Mouse (Mus musculus) embryonic stem cell, embryonic (primary cell): ENCODE data around the gene Supt7l.

Experiments used
- CTCF ChIA-PET, 4 experiments: fragments of 300-600 bp in 2 of 4; fragments of 350-600 bp in 2 of 4; sonication (Branson Sonifier 250); formaldehyde crosslinking; loops; one replicate each; lab custom pipeline; 2022; ENCODE audit warnings: inconsistent platforms in 2 of 4; lab: Charles Lee
- POLR2A ChIA-PET, 4 experiments: fragments of 300-600 bp in 2 of 4; fragments of 350-600 bp in 2 of 4; sonication (Branson Sonifier 250); formaldehyde crosslinking; loops; one replicate each; lab custom pipeline; 2022; ENCODE audit warnings: antibody characterized with exemption in 4 of 4, inconsistent platforms in 1 of 4; lab: Charles Lee

Supt7l gene

GRCm38 (mm10) chr5:31526354-31527116 is 1.1 kb downstream of the Supt7l start, which contains the start of gene Slc4a1ap:
Gene Slc4a1ap (plus strand): TSS chr5:31526995.
- POLR2A ChIA-PET: interaction anchor here (0.5 to 2.9 kb wide), 25 partner anchors 8 to 957 kb away, joined by 3 to 9 read pairs (median 4); partner anchors contain the start of genes Gm29609 (in 1 of the 4), Gtf3c2 (in 1 of the 4) and Zfp512 (in 1 of the 4)
- CTCF ChIA-PET: no interaction called here

GRCm38 (mm10) chr5:31520556-31520955 is 7.1 kb downstream of the Supt7l start:
- CTCF ChIA-PET: no interaction called here
- POLR2A ChIA-PET: interaction anchor here in 2 of 4 experiments (0.6 to 3.4 kb wide), 3 partner anchors 9 to 77 kb away, joined by 3 to 22 read pairs (median 4); partner anchors contain the start of gene Mrpl33 (in 1 of the 2)

- ChIA-PET POLR2A (interaction anchor here in 1 of 4 experiments (0.8 to 3.0 kb wide), 8 partner anchors 9 to 41 kb away, joined by 3 to 22 read pairs (median 4); partner anchors contain the start of genes Gpn1 and Slc4a1ap), CTCF (no interaction called here)
Measured at GRCm38 (mm10) chr5:31512481-31512880, 15.1 kb downstream of the Supt7l start.

- POLR2A ChIA-PET: interaction anchor here in 1 of 4 experiments (1.2 kb wide), 1 partner anchor 10 kb away, joined by 3 read pairs; no protein-coding TSS in a partner anchor
- CTCF ChIA-PET: no interaction called here
Measured at GRCm38 (mm10) chr5:31504843-31505242, 22.8 kb downstream of the Supt7l start.

GRCm38 (mm10) chr5:31494513-31495297 is 32.9 kb downstream of the Supt7l start, which contains the start of gene Gpn1:
Gene Gpn1 (plus strand): TSS chr5:31494741.
- ChIA-PET CTCF (no interaction called here), POLR2A (interaction anchor here in 2 of 4 experiments (0.9 to 3.8 kb wide), 10 partner anchors 9 to 587 kb away, joined by 3 to 18 read pairs (median 4); partner anchors contain the start of genes 4930548H24Rik (in 1 of the 2), Mrpl33 (in 1 of the 2), Ost4 (in 1 of the 2) and Zfp513 (in 1 of the 2))

- POLR2A ChIA-PET: interaction anchor here in 2 of 4 experiments (0.9 to 2.2 kb wide), 3 partner anchors 8 to 43 kb away, joined by 3 to 5 read pairs (median 5); no protein-coding TSS in a partner anchor
- CTCF ChIA-PET: no interaction called here
Measured at GRCm38 (mm10) chr5:31492031-31492430, 35.6 kb downstream of the Supt7l start.

- ChIA-PET CTCF (interaction anchor here in 1 of 4 experiments (0.6 kb wide), 1 partner anchor 348 kb away, joined by 4 read pairs; no protein-coding TSS in a partner anchor), POLR2A (interaction anchor here in 3 of 4 experiments (0.5 to 3.2 kb wide), 25 partner anchors 9 to 529 kb away, joined by 3 to 26 read pairs (median 4); partner anchors contain the start of genes Gm29609 (in 2 of the 3), Gtf3c2 (in 2 of the 3), Atraid (in 1 of the 3) and Preb (in 1 of the 3))
Measured at GRCm38 (mm10) chr5:31489116-31489769, 38.4 kb downstream of the Supt7l start.

- POLR2A ChIA-PET: interaction anchor here in 3 of 4 experiments (0.7 to 3.2 kb wide), 14 partner anchors 9 to 371 kb away, joined by 3 to 26 read pairs (median 4); partner anchors contain the start of genes Zfp512 (in 2 of the 3), Gm29609 (in 1 of the 3), Gtf3c2 (in 1 of the 3) and Trim54 (in 1 of the 3)
- CTCF ChIA-PET: no interaction called here
Measured at GRCm38 (mm10) chr5:31487889-31488288, 39.7 kb downstream of the Supt7l start.

- CTCF ChIA-PET: no interaction called here
Measured at GRCm38 (mm10) chr5:31485440-31485839, 42.2 kb downstream of the Supt7l start, which contains the start of gene 4930548H24Rik. Gene 4930548H24Rik (plus strand): TSS chr5:31485740.

GRCm38 (mm10) chr5:31480536-31480935 is 47.1 kb downstream of the Supt7l start:
- CTCF ChIA-PET: interaction anchor here in 2 of 4 experiments (0.6 to 2.3 kb wide), 3 partner anchors 9 to 1224 kb away, joined by 3 to 5 read pairs (median 3); no protein-coding TSS in a partner anchor
- POLR2A ChIA-PET: interaction anchor here in 2 of 4 experiments (1.1 to 3.0 kb wide), 8 partner anchors 9 to 46 kb away, joined by 3 to 15 read pairs (median 4); partner anchors contain the start of genes Slc4a1ap (in 2 of the 2), Gpn1 (in 1 of the 2) and Zfp512 (in 1 of the 2)

More at GRCm38 (mm10) chr5:31485440-31485839, 42.2 kb downstream of the Supt7l start, which contains the start of gene 4930548H24Rik:
- POLR2A ChIA-PET: interaction anchor here in 1 of 4 experiments (0.7 to 3.0 kb wide), 4 partner anchors 11 to 32 kb away, joined by 3 to 18 read pairs (median 4); partner anchors contain the start of gene Gpn1

GRCm38 (mm10) chr5:31470334-31470733 is 57.3 kb downstream of the Supt7l start:
- POLR2A ChIA-PET: interaction anchor here in 2 of 4 experiments (0.7 to 4.2 kb wide), 10 partner anchors 10 to 179 kb away, joined by 3 to 15 read pairs (median 3); partner anchors contain the start of genes Zfp512 (in 2 of the 2) and Mrpl33 (in 1 of the 2)
- CTCF ChIA-PET: interaction anchor here in 3 of 4 experiments (1.0 to 1.6 kb wide), 4 partner anchors 10 to 650 kb away, joined by 3 to 5 read pairs (median 4); no protein-coding TSS in a partner anchor

- CTCF ChIA-PET: interaction anchor here in 3 of 4 experiments (0.6 to 1.1 kb wide), 4 partner anchors 130 to 993 kb away, joined by 3 to 10 read pairs (median 4); no protein-coding TSS in a partner anchor
Measured at GRCm38 (mm10) chr5:31469711-31470110, 57.9 kb downstream of the Supt7l start.

GRCm38 (mm10) chr5:31467798-31468197 is 59.8 kb downstream of the Supt7l start:
- ChIA-PET POLR2A (interaction anchor here in 1 of 4 experiments (0.6 to 2.1 kb wide), 5 partner anchors 8 to 61 kb away, joined by 3 to 5 read pairs (median 3); partner anchors contain the start of gene Zfp512), CTCF (no interaction called here)

More at GRCm38 (mm10) chr5:31469711-31470110, 57.9 kb downstream of the Supt7l start:
- POLR2A ChIA-PET: interaction anchor here in 2 of 4 experiments (0.6 to 4.2 kb wide), 9 partner anchors 11 to 178 kb away, joined by 3 to 15 read pairs (median 3); partner anchors contain the start of genes Zfp512 (in 2 of the 2) and Mrpl33 (in 1 of the 2)
